Mouse (Mus musculus) left cerebral cortex, postnatal 14 days (tissue): Measurements from ENCODE around the gene Akr1b7. TPM values are rescaled to one million over a fixed set of nuclear protein-coding genes. Genes with fewer than 3 reads are reported as not detected.
A peak's percentile ranks its signal among the peaks of the same experiment; 100 is the strongest.
"Not testable (repeated sequence)": the region's sequence is repeated elsewhere in the genome, so short reads cannot be mapped to it uniquely, and the experiment has no call there.

Experiments
- DNase-seq, 2 experiments: peaks; one replicate each; pipeline ENCODE4 v3.0.0; 2021 to 2022; ENCODE audit warnings: low spot score in 2 of 2, mixed read lengths in 1 of 2
- intact Hi-C: fragments of 180-260 bp; cut with DNase I; formaldehyde crosslinking; loops from one replicate; pipeline ENCODE4 v1.15.1; 2025
- long read RNA-seq, 2 experiments: library from polyadenylated mRNA; stranded (forward); transcript quantifications; one replicate each; pipeline ENCODE4 v2.0.0; 2021
- total RNA-seq, 2 experiments: library from RNA; stranded (reverse); gene quantifications; 2 replicates each; pipeline ENCODE4 v1.2.3; 2021

Akr1b7 gene
- not detected for total RNA-seq
- long read RNA-seq, experiment 1 = 0 reads
- long read RNA-seq, experiment 2 = 0 reads

GRCm38 (mm10) chr6:34412023-34412422 lies at the start of gene Akr1b7:
Gene Akr1b7, plus strand, starts transcription at chr6:34412334.
- intact Hi-C loops = no loop called here
- no peak for DNase-seq

GRCm38 (mm10) chr6:34364217-34365136 lies 47.7 kb upstream of the Akr1b7 start:
- no peak for DNase-seq

GRCm38 (mm10) chr6:34367998-34368397 lies 44.1 kb upstream of the Akr1b7 start:
- no peak for DNase-seq
- intact Hi-C loops = no loop called here

More at GRCm38 (mm10) chr6:34364217-34365136, 47.7 kb upstream of the Akr1b7 start:
- intact Hi-C loops = no loop called here

DNA sequence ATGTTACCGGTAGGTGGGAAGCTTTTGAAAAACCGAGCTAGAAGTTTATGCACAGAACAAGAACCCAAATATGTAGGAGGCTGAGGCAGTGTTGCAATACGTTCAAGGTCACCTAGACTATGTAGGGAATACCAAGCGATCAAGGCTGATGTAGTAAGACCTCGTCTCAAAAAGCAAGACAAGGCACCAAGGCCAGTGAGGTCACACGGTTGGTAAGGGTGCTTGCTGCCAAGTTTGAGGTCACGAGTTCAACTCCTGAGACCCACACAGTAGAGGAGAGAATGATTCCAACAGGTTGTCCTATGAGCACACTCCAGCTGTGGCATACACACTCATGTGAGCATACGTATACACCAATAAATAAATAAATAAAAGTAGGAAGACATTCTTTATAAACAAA lies 42.1 kb upstream of the Akr1b7 start:
- no peak for DNase-seq
- intact Hi-C loops = loop anchor here (2.0 to 5.0 kb wide), 2 partner anchors 77 kb away; no protein-coding TSS in a partner anchor

GRCm38 (mm10) chr6:34371700-34372351 lies 40.3 kb upstream of the Akr1b7 start:
- DNase-seq = peak; percentile 85 to 93
- intact Hi-C loops = loop anchor here (2.0 to 5.0 kb wide), 2 partner anchors 75 to 79 kb away; no protein-coding TSS in a partner anchor

DNA sequence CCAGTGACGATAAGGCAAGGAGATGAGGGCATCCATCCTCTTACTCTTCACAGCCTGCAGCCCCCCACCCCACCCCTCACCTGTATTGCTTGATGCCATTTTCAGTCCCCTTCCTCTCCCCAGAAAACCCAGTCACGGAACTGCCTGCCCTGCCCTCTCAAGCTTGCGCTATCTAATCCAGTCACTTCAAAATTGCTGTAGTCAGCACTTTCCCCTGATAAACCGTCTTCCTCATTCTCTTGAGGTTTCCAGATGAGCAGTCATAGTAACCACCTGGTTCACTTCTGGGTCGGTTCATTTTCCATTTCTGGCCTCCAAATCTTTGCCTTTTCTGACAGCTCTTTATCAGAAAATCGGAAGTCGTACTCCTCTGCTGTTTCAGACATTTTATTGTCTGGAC lies 38.3 kb upstream of the Akr1b7 start:
- intact Hi-C loops = loop anchor here (5.0 kb wide), 1 partner anchor 73 kb away; no protein-coding TSS in a partner anchor
- no peak for DNase-seq

DNA sequence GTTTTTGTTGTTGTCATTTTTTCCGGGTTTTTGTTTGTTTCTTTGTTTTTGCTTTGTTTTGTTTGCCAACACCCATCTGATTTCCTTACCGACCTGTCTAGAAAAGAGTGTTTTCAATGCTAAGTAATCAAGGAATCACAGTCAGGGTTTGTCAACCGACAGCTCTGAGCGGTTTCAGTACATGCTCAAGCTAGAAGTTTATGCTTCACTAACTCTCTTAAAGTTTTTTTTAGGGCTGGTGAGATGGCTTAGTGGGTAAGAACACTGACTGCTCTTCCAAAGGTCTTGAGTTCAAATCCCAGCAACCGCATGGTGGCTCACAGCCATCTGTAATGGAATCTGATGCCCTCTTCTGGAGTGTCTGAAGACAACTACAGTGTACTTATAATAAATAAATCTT lies 36.2 kb upstream of the Akr1b7 start:
- intact Hi-C loops, DNase-seq: not testable (repeated sequence)

DNA sequence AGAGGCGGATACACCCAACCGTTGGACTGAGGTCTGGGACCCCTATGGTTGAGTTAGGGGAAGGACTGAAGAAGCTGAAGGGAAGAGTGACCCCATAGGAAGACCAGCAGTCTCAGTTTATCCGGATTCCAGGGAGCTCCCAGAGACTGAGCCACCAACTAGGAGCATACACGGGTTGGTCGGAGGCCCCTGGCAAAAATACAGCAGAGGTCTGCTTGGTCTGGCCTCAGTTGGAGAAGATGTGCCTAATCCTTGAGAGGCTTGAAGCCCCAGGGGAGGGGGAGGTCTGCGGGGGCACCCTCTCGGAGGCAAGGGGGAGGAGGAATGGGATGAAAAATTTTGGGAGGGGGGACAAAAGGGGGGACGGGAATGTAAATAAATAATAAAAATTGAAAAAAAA lies 28.7 kb upstream of the Akr1b7 start:
- intact Hi-C loops = no loop called here
- DNase-seq = no peak

GRCm38 (mm10) chr6:34384110-34384661 lies 27.9 kb upstream of the Akr1b7 start, which contains the start of gene Akr1b10:
Gene Akr1b10, plus strand, starts transcription at chr6:34384218.
- intact Hi-C loops = no loop called here
- DNase-seq = peak; percentile 77 to 91

GRCm38 (mm10) chr6:34384701-34385370 lies 27.3 kb upstream of the Akr1b7 start:
- intact Hi-C loops = no loop called here
- peak in 1 of 2 experiments; percentile 26 for DNase-seq

- intact Hi-C loops = no loop called here
- DNase-seq = no peak
Observed at GRCm38 (mm10) chr6:34388420-34389156, 23.5 kb upstream of the Akr1b7 start.

DNA sequence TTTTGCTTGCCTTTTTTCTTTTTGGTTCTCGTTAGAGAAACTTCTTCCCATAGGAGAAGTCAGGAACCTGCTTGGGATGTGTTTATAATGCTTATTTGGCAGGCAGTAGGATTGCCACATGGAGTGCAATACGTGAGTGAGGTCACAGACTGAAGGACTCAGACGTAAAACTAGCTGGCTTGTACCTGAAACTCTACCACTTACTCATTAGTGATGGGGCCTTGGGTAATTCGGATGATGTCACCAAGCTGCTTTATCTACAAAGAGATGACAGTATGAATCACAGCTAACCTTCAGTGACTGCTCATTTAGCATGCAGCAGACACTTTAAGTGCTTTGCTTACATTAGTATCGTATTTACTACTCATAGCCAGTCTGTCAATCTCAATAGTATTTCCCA lies 16.2 kb upstream of the Akr1b7 start:
- intact Hi-C loops = no loop called here

GRCm38 (mm10) chr6:34398431-34398830 lies 13.7 kb upstream of the Akr1b7 start:
- DNase-seq = no peak
- intact Hi-C loops = no loop called here

More for the DNA sequence above, 16.2 kb upstream of the Akr1b7 start:
- no peak for DNase-seq

DNA sequence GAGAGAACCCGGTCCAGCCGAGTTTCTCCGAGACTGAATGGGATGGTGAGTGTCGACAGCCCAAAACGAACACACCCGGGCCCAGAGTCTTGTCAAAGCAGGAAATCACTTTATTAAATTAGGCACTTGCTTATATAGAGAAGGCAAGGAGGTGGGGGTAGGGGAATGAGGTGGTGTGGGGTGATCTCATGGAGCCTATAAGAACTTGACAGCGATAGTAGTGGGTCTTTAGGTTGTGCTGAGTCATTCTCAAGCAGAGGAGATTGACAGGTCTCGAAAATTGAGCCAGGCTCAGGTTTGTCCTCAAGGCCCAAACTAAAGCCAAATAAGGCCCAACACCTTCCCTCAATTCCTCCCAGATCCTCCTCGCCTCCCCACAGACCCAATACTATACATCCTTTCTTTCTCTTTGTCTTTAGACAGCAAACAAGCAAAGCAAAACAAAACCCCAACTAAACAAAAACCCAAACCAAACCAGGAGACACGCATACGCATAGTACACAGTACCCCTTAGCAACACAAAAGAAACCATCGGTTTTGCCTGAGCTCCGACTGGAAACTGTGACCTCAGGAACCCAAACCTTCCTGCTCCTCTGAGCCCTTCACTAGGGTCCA lies 12.4 kb upstream of the Akr1b7 start:
- intact Hi-C loops = no loop called here
- no peak for DNase-seq

GRCm38 (mm10) chr6:34400696-34401095 lies 11.4 kb upstream of the Akr1b7 start:
- DNase-seq = no peak
- intact Hi-C loops = no loop called here

DNA sequence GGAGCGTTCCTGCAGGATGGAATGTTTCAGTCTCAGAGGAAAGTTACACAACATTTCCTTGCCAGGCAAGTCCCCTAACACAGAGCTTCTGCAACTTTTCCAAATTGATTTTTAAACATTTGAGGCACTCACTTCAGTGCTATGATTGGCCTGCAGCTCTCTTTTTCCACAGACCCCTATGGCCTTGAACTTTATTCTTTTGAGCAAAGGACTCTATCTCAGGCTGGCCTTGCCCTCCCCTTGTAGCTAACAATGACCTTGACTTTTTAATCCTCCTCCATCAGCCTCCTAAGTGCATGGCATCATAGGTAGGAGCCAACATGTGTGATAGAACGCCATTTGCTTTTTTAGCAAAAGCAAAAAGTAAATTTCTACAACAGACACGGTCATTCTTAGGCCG lies 5.4 kb upstream of the Akr1b7 start:
- intact Hi-C loops = no loop called here
- no peak for DNase-seq

DNA sequence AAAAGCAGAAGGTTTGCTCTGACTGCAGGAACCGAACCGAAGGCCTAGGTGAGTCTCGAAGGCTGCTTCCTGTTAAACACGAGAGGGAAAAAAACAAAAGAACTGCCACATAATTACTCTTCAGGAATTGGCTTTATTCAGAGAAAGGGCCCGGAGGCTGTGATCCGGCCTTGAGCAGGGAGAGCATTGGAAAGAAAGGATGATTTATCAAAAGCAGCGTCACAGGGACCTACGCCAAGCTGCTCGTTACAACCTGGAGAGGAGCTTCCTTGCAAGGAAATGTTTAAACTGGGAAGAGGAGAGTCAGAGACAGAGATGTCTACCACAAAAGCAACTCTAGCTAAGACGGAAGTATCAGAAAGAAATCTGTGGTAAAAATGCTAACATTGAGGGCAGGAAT lies 4.7 kb upstream of the Akr1b7 start:
- DNase-seq = no peak
- intact Hi-C loops = no loop called here

DNA sequence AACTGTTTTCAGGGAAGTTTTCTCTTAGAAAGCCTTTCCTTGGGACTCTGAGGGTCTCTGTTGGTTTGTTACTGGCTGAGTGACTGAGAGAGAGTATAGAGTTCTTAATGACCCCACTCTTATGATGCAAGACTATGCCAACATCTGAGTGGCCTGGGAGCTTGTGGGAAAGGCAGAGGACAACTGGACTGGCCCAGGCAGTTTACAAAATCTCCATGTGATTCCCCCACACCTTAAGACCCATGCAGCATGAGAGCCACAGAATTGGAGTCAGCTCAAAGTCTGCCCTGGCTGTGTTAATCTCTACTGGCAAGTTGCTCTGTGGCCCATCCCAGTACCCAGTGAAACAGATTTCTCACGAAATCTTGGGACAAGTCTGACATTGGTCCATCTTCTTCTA lies 554 bp downstream of the Akr1b7 start:
- intact Hi-C loops = no loop called here
- no peak for DNase-seq
